In the genomic region with DNA sequence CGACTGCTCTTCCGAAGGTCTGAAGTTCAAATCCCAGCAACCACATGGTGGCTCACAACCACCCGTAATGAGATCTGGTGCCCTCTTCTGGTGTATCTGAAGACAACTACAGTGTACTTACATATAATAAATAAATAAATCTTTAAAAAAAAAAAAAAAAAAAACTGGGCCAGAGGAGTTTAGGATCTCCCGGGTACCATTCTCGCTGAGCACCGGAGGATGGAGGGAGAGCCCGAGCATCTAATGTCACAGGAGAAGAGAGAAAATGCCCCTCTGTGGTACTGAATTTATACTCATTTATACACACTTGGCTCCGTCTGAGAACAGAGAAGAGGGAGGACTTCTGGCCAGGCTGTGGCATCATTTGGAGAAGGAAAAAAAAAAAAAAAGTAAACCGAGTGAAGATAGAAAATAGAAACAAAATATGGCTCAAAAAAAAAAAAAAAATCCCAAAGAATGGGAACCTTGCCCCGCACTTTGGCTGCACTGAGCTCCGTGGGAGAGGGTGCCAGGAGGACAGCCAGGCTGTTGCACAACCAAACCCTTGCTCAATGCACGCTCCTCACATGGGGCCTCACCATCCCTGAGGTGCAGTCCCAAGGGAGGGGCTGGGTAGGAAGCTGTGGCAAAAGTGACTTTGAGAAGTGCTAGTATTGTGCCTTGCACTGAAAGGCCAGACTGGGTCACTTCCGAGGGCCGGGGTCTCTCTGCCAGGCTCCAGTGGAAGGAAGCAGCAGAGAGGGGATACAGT, we compare ENCODE assay signal across 9 mouse cellular contexts. TPM values are rescaled to one million over a fixed set of nuclear protein-coding genes. Genes with fewer than 3 reads are reported as not detected.
DNase-seq lines count a peak whose midpoint lies in the region; ATAC-seq and TF ChIP-seq lines count a peak whose summit lies in the region.
"Had no signal": no experiment of that assay in that cellular context is flagged by ENCODE, and none has a peak within 500 bp of the region (broad histone marks: within the 10 kb centered on the region; RNA-seq: fewer than 3 reads in every experiment).

No protein-coding gene starts in this region.

- H3K27me3 ChIP-seq in forebrain, embryonic 11.5 days (ENCODE audit: control insufficient read depth, insufficient read depth, low read length) = no peaks in the 10 kb centered on the region
- peaks cover 27% of the 10 kb centered on the region for H3K27me3 ChIP-seq in forebrain, embryonic 10.5 days (ENCODE audit: poor library complexity, severe bottlenecking)
- no peaks in the 10 kb centered on the region for H3K27me3 ChIP-seq in liver, adult 2 months (ENCODE audit: control insufficient read depth, insufficient read depth, low read length)
- peaks cover 9% of the 10 kb centered on the region for H3K27me3 ChIP-seq in liver, embryonic 11.5 days (replicated peaks; ENCODE audit: control insufficient read depth, insufficient read depth, low read length)
- H3K27me3 ChIP-seq: midbrain, embryonic 12.5 days had no signal

- no peak overlapping the region for H3K4me3 ChIP-seq in forebrain, embryonic 11.5 days (ENCODE audit: low read depth, low read length)
- no peak overlapping the region for H3K4me3 ChIP-seq in forebrain, embryonic 10.5 days
- H3K4me3 ChIP-seq in liver, adult 2 months (ENCODE audit: insufficient read depth, low read depth, low read length) = no peak overlapping the region
- H3K4me3 ChIP-seq in liver, embryonic 11.5 days (ENCODE audit: low read depth, low read length) = no peak overlapping the region
- H3K4me3 ChIP-seq: midbrain, embryonic 12.5 days had no signal

- peak; percentile 44 for DNase-seq in forebrain, embryonic 11.5 days (ENCODE audit: low spot score)
- DNase-seq in forebrain, embryonic 10.5 days (ENCODE audit: extremely low spot score, low spot score) = no peak
- DNase-seq in liver, adult 2 months (ENCODE audit: extremely low read depth, low read depth, low spot score) = peak; percentile 82
- DNase-seq in liver, embryonic 11.5 days (ENCODE audit: low spot score) = no peak
- peak; percentile 36 for DNase-seq in heart, postnatal 25 days (ENCODE audit: low spot score)
- DNase-seq in monocyte, adult 2 months (ENCODE audit: low read depth in 1 of 2, low spot score in 2 of 2) = peak; percentile 43 to 61
- DNase-seq in layer of hippocampus, postnatal 25 days (ENCODE audit: extremely low spot score in 1 of 2, low spot score in 1 of 2) = no peak
- DNase-seq in frontal cortex, postnatal 10 days (ENCODE audit: low spot score in 2 of 2) = no peak

- no peaks in the 10 kb centered on the region for H3K36me3 ChIP-seq in forebrain, embryonic 11.5 days (ENCODE audit: control insufficient read depth, insufficient read depth, low read length)
- no peaks in the 10 kb centered on the region for H3K36me3 ChIP-seq in forebrain, embryonic 10.5 days (replicated peaks)
- H3K36me3 ChIP-seq in liver, adult 2 months (ENCODE audit: control insufficient read depth, insufficient read depth, low read length) = no peaks in the 10 kb centered on the region
- no peaks in the 10 kb centered on the region for H3K36me3 ChIP-seq in liver, embryonic 11.5 days (ENCODE audit: control insufficient read depth, insufficient read depth, low read length)
- H3K36me3 ChIP-seq: midbrain, embryonic 12.5 days had no signal

- no peak for TF ChIP-seq POLR2A in liver, adult 2 months (IDR thresholded peaks at IDR 0.05; ENCODE audit: extremely low read depth, insufficient read depth, low read length)

- intact Hi-C loops in heart, postnatal 25 days (cut with DNase I) = no loop called here

- ATAC-seq in forebrain, embryonic 11.5 days (replicated peaks; ENCODE audit: low FRiP score) = no peak
- no peak for ATAC-seq in liver, embryonic 11.5 days (replicated peaks; ENCODE audit: low FRiP score)

- no peak overlapping the region for H3K9ac ChIP-seq in forebrain, embryonic 11.5 days (ENCODE audit: low read length)
- no peak overlapping the region for H3K9ac ChIP-seq in liver, adult 2 months (ENCODE audit: low read depth, low read length)
- no peak overlapping the region for H3K9ac ChIP-seq in liver, embryonic 11.5 days (ENCODE audit: low read depth, low read length)
- H3K9ac ChIP-seq: midbrain, embryonic 12.5 days had no signal

- no peak for TF ChIP-seq CTCF in liver, adult 2 months (IDR thresholded peaks at IDR 0.05; ENCODE audit: low read depth, low read length)

- no peaks in the 10 kb centered on the region for H3K79me2 ChIP-seq in liver, adult 2 months (ENCODE audit: control insufficient read depth, insufficient read depth, low read length)

- WGBS in forebrain, embryonic 11.5 days = 84% methylated on average over 12 of the region's 14 CpGs
- WGBS in forebrain, embryonic 10.5 days = 79% methylated on average over 13 of the region's 14 CpGs
- WGBS in liver, adult 2 months = 36% methylated on average over 13 of the region's 14 CpGs
- WGBS in liver, embryonic 11.5 days = 74% methylated on average over 13 of the region's 14 CpGs

- peaks cover 3% of the 10 kb centered on the region; the same call in 1 of the 2 replicates for H3K4me1 ChIP-seq in forebrain, embryonic 11.5 days (replicated peaks; ENCODE audit: control insufficient read depth, insufficient read depth, low read length)
- peaks cover 23% of the 10 kb centered on the region for H3K4me1 ChIP-seq in forebrain, embryonic 10.5 days
- H3K4me1 ChIP-seq in liver, adult 2 months (ENCODE audit: control insufficient read depth, insufficient read depth, low read length) = no peaks in the 10 kb centered on the region
- H3K4me1 ChIP-seq in liver, embryonic 11.5 days (replicated peaks; ENCODE audit: control insufficient read depth, insufficient read depth, low read length) = no peaks in the 10 kb centered on the region

- no peak overlapping the region for H3K27ac ChIP-seq in forebrain, embryonic 11.5 days (ENCODE audit: low read depth, low read length)
- H3K27ac ChIP-seq in forebrain, embryonic 10.5 days = no peak overlapping the region
- no peak overlapping the region for H3K27ac ChIP-seq in liver, adult 2 months (replicated peaks; ENCODE audit: insufficient read depth, low read depth, low read length)
- H3K27ac ChIP-seq in liver, embryonic 11.5 days (ENCODE audit: low read depth, low read length) = no peak overlapping the region
- H3K27ac ChIP-seq: midbrain, embryonic 12.5 days had no signal

- H3K4me2 ChIP-seq in forebrain, embryonic 11.5 days (ENCODE audit: low read depth, low read length, severe bottlenecking) = no peak overlapping the region
- no peak overlapping the region for H3K4me2 ChIP-seq in liver, embryonic 11.5 days
- H3K4me2 ChIP-seq: midbrain, embryonic 12.5 days had no signal

- H3K9me3 ChIP-seq in forebrain, embryonic 11.5 days (ENCODE audit: control insufficient read depth, low read length) = no peaks in the 10 kb centered on the region
- no peaks in the 10 kb centered on the region for H3K9me3 ChIP-seq in forebrain, embryonic 10.5 days
- no peaks in the 10 kb centered on the region for H3K9me3 ChIP-seq in liver, embryonic 11.5 days (ENCODE audit: control insufficient read depth, low read length)
- H3K9me3 ChIP-seq: midbrain, embryonic 12.5 days had no signal

RNA-seq across cellular contexts. Expression of a gene that starts 15.2 kb away (rescaled TPM):
- 56.8 and 60.7 TPM in 2 replicates for polyA plus RNA-seq in forebrain, embryonic 11.5 days (2014; fragmentation: Nextera tagmentation; extraction: Ambion mirVana)
- polyA plus RNA-seq in forebrain, embryonic 10.5 days (2016; fragmentation: Nextera tagmentation; extraction: Ambion mirVana) = 53.1 and 54.6 TPM in 2 replicates
- total RNA-seq in liver, adult 2 months (2014; rRNA removed) = 4.5 and 7.6 TPM in 2 replicates
- 2.8 and 3.8 TPM in 2 replicates for polyA plus RNA-seq in liver, adult 2 months (2012; rRNA removed)
- polyA plus RNA-seq in liver, embryonic 11.5 days (2014; fragmentation: Nextera tagmentation; extraction: Ambion mirVana) = 17.9 TPM in 2 replicates
- total RNA-seq in heart, postnatal 25 days (2021) = 1 to 10 TPM; 3.8 to 4.5 TPM
- 10 to 100 TPM in 1 of 2 experiments, 1 to 10 TPM in 1; 9.2 to 11.5 TPM for total RNA-seq in layer of hippocampus, postnatal 25 days (2021)

Comparison
In these comparisons a context has a peak if more than half of its experiments do, and no peak if none do; other contexts are left out.
1. DNase-seq: peak in forebrain, embryonic 11.5 days (single experiment), liver, adult 2 months (single experiment), heart, postnatal 25 days (single experiment) and monocyte, adult 2 months (2 of 2); none in forebrain, embryonic 10.5 days (single experiment), liver, embryonic 11.5 days (single experiment), layer of hippocampus, postnatal 25 days (0 of 2) and frontal cortex, postnatal 10 days (0 of 2).